Mouse (Mus musculus) megakaryocyte, embryonic 14.5 days (primary cell): ENCODE measurements at regions not wholly inside any gene's neighbourhood (a gene's known extent, or its start where the extent isn't known, plus 50 kb on each side); places are given as distances from the start of the nearest gene placed in this dataset.

Experiments
- H3K27me3 ChIP-seq: replicated peaks from 2 replicates; pipeline ENCODE3; 2012; ENCODE audit warnings: inconsistent platforms
- H3K36me3 ChIP-seq: replicated peaks from 2 replicates; pipeline ENCODE3; 2012; ENCODE audit warnings: low read length, inconsistent platforms, mixed read lengths
- H3K4me1 ChIP-seq: 2 replicates; pipeline ENCODE4 v1.6.1; 2012; ENCODE audit warnings: inconsistent platforms
- H3K4me3 ChIP-seq: replicated peaks from 2 replicates; pipeline ENCODE3; 2012; ENCODE audit warnings: moderate library complexity, mild to moderate bottlenecking, inconsistent platforms
- H3K9me3 ChIP-seq: 2 replicates; pipeline ENCODE4 v1.6.1; 2012; ENCODE audit warnings: inconsistent platforms
- FLI1 ChIP-seq: IDR thresholded peaks from 2 replicates; pipeline ENCODE4 v1.6.1; 2012; ENCODE audit warnings: low read length, inconsistent platforms, mixed read lengths
- GATA1 ChIP-seq: IDR thresholded peaks from 3 replicates; pipeline ENCODE4 v1.6.1; 2012; ENCODE audit warnings: mixed read lengths, low read length, inconsistent platforms, borderline replicate concordance

DNA sequence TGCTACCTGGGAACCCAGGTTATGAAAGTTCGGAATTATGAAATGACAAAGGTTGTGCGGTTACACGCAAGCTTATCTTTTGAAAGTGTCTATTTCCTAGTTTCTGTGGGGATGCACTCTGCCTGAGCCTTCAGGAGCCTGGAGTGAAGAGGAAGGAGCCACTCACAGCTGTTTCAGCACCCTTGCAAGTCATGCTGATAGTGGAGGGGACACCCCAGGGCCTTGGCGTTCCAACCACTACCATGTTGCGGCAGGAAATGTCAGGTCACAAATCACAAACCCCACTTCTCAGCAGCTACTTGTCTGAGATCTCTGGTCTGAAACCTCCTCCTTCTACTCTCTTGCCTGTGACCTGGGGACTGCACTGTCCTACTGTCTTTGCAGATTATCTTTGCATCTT is 178.3 kb downstream of the Pten start:
- TF ChIP-seq FLI1 (no peak), GATA1 (no peak)

DNA sequence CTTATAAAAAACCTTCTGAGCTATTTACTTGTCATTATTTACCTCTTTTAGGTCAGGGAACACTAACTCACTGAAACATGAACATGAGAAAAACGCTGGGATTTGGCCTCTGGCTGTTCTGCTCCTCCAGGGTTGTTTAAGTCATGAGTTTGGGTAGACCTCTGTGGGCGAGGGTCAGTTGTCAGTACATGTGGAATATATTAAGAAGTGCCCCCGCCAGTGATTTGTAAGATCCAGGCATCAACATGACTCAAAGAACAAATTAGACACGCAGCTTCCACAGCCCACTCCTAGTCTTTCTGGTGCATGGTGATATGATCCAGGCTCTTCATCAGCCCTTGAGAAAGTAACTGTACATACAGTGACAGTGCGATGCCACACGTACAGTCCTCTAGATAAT is 180.3 kb downstream of the Pten start:
- Histone ChIP-seq H3K4me3 (no peak overlapping the region), H3K27me3 (peaks cover 65% of the 10 kb centered on the region), H3K36me3 (no peaks in the 10 kb centered on the region), H3K4me1 (peaks cover 10% of the 10 kb centered on the region), H3K9me3 (no peaks in the 10 kb centered on the region)
- TF ChIP-seq FLI1 (no peak), GATA1 (no peak)

More for the DNA sequence above, 178.3 kb downstream of the Pten start:
- Histone ChIP-seq H3K9me3 (no peaks in the 10 kb centered on the region), H3K36me3 (no peaks in the 10 kb centered on the region), H3K27me3 (peaks cover 72% of the 10 kb centered on the region), H3K4me3 (no peak overlapping the region), H3K4me1 (peaks cover 10% of the 10 kb centered on the region)

DNA sequence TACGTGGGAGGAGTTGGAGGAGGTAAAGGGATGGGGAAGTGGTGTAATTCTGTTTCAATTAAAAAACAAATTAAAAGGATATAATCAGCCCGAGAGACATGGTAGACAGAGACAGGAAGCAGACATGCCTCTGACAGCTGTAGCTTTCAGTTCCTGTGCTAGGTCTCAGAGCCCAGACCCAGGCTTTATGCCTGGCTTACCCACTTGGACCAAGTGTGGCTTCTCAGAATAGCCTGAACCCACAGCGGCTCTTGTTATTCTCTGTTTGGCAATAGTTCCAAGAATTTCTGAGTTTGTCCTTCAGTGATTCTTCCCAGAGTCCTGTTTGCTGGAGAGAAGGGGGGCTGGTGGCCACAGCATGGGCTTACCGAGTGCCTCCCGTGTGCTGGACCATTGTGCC is 182.4 kb downstream of the Pten start:
- no peak overlapping the region for H3K4me3 ChIP-seq
- no peaks in the 10 kb centered on the region for H3K9me3 ChIP-seq
- no peaks in the 10 kb centered on the region for H3K36me3 ChIP-seq
- TF ChIP-seq FLI1 (no peak), GATA1 (no peak)
- H3K27me3 ChIP-seq: peaks cover 56% of the 10 kb centered on the region
- H3K4me1 ChIP-seq: peaks cover 6% of the 10 kb centered on the region

DNA sequence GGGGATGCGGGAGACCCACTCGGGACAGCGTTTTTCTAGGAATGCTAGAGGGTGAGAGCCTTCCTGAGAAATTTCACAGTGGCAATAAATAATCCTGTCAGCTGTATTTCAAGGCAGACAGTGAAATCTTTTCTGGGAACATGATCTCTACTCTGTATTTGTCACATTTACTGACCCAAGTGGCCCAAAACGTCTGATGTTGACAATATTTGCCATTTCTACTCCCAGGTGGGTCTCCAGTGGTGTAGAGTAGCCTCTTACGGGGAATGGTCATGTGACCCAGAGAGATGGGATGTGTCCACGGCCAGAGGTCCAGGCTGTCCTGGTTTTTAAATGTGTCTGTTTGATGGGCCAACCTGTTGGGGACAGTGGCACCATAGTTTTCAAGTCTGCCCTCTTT is 183.5 kb downstream of the Pten start:
- no peak for TF ChIP-seq GATA1
- no peak for TF ChIP-seq FLI1
- Histone ChIP-seq H3K36me3 (no peaks in the 10 kb centered on the region), H3K9me3 (no peaks in the 10 kb centered on the region), H3K27me3 (peaks cover 47% of the 10 kb centered on the region), H3K4me1 (peaks cover 1% of the 10 kb centered on the region), H3K4me3 (no peak overlapping the region)

DNA sequence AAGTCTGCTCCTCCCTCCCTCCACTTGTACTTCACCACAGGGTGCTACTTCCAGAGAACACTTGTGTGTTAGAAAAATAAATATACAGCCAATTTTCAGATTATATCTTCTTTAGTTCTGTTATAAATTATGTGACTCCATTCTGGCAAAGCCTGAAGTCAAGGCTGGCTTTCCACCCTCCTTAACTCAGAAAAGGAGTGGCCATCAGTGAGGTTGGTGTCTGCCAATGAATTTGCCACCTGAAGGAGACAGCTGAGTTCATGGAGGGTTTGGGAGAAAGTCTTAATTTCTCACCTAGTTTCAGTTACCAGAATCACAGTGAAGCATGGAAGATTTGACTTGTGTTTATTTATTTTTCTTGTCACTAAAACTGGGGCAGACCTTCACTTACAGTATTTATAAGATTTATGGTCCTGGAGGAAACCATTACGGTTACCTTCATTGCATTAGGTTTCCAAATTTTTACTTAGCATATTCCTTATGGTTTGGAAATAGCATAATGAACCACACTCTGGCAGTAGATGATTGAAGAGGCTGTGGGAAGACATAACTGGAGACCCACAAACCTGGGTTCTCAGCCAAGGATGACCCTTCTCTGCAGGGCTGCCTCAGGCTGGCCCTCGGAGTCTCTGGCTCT is 186.4 kb downstream of the Pten start:
- Histone ChIP-seq H3K27me3 (peaks cover 38% of the 10 kb centered on the region), H3K36me3 (no peaks in the 10 kb centered on the region), H3K9me3 (no peaks in the 10 kb centered on the region), H3K4me1 (no peaks in the 10 kb centered on the region), H3K4me3 (no peak overlapping the region)
- TF ChIP-seq GATA1: no peak
- TF ChIP-seq FLI1: no peak

DNA sequence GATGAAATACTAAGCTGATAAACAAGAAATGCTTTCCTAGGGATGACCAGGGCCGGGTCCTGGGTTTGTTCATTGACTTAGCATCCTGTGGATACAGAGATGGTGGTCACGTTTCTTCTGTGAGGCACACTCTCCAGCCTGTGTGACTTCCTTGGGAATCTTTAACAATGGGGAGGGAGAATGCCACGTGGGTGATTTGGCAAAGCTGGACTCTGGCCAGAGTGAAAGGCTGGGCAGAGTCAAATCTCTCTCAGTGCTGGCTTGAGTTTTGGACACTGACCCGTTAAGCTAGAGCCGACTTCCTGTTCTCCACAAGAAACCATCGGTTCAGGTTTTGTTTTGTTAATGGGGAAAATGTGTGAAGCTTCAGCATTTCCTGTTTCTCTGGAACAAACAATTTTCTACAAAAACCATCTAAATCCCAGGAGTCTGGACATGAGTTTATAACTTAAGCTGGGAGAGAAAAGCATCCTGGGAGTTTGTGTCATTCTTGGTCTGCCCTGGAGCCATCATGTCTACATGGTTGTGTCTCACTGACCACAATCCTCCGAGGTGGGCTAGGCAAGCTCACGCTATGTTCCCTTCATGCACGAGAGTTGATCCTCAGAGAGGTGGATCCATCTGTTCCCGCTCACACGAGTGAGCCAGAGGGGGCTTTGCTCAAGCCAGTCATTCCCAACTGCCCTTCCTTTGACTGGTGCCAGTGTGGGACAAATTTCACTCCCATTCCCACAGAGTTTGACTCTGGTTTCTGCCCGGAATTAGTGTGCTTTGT is 190.0 kb downstream of the Pten start:
- TF ChIP-seq GATA1 (no peak), FLI1 (no peak)
- no peaks in the 10 kb centered on the region for H3K36me3 ChIP-seq
- peaks cover 39% of the 10 kb centered on the region for H3K27me3 ChIP-seq
- no peak overlapping the region for H3K4me3 ChIP-seq
- H3K9me3 ChIP-seq: no peaks in the 10 kb centered on the region
- H3K4me1 ChIP-seq: peaks cover 5% of the 10 kb centered on the region; the same call in 1 of the 2 replicates

DNA sequence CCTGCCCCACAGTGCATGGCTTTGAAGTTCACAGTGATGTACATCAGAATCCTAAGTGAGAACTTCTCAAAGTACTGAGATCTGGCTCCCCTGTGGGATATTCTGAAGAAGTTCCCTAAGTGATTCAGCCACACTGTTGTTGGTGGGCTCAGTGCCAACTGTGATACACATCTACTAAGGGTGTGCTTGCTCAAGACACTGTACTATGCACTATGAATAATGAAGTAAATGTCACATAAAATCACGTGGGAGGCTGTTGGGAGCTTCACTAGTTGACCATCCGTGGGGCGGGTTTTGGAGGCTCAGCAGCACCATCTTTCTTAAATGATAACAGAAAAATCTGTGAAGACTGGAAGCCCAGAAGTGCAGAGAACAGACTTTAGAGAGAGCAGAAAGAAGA is 193.0 kb downstream of the Pten start:
- Histone ChIP-seq H3K9me3 (no peaks in the 10 kb centered on the region), H3K4me3 (no peak overlapping the region), H3K4me1 (peaks cover 34% of the 10 kb centered on the region), H3K36me3 (no peaks in the 10 kb centered on the region), H3K27me3 (peaks cover 31% of the 10 kb centered on the region)
- no peak for TF ChIP-seq GATA1
- no peak for TF ChIP-seq FLI1

DNA sequence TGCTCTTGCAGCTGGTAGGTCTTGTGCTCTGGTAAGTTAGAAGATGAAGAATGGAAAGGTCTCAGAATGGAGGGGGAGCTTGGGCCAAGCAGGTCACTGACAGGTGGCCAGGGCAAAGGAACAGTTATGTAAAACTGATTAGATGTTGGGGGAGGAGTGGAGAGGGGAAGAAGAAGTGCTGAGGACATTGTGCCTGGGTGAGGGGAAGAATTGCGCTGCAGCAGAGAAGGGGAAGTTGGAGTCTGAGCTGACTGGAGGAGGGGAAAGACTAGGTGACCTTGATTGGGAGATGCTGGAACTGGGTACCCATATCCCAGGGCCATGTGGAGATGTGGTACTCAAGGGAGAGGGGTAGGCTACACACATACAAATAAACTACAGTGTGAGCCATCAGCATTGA is 193.5 kb downstream of the Pten start:
- Histone ChIP-seq H3K4me1 (peaks cover 39% of the 10 kb centered on the region), H3K9me3 (no peaks in the 10 kb centered on the region), H3K27me3 (peaks cover 31% of the 10 kb centered on the region), H3K36me3 (no peaks in the 10 kb centered on the region), H3K4me3 (no peak overlapping the region)
- TF ChIP-seq GATA1 (no peak), FLI1 (no peak)

DNA sequence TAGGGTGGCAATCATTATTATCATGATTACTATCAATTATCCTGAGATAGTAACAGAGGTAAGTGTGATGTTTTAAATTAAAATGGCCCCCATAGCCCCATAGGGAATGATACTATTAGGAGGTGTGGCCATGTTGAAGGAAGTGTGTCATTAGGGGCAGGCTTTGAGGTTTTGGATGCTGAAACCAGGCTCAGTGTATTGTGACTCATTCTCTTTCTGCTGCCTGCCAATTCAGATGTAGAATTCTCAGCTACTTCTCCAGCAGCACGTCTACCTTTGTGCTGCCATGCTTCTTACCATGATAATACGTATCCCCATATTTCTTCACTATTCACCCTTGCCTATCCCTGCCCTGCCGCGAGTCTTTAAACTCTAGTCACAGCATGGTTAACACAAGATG is 195.1 kb downstream of the Pten start:
- H3K27me3 ChIP-seq: peaks cover 28% of the 10 kb centered on the region
- no peaks in the 10 kb centered on the region for H3K9me3 ChIP-seq
- H3K36me3 ChIP-seq: no peaks in the 10 kb centered on the region
- H3K4me1 ChIP-seq: peaks cover 53% of the 10 kb centered on the region
- H3K4me3 ChIP-seq: no peak overlapping the region
- no peak for TF ChIP-seq GATA1
- TF ChIP-seq FLI1: no peak

DNA sequence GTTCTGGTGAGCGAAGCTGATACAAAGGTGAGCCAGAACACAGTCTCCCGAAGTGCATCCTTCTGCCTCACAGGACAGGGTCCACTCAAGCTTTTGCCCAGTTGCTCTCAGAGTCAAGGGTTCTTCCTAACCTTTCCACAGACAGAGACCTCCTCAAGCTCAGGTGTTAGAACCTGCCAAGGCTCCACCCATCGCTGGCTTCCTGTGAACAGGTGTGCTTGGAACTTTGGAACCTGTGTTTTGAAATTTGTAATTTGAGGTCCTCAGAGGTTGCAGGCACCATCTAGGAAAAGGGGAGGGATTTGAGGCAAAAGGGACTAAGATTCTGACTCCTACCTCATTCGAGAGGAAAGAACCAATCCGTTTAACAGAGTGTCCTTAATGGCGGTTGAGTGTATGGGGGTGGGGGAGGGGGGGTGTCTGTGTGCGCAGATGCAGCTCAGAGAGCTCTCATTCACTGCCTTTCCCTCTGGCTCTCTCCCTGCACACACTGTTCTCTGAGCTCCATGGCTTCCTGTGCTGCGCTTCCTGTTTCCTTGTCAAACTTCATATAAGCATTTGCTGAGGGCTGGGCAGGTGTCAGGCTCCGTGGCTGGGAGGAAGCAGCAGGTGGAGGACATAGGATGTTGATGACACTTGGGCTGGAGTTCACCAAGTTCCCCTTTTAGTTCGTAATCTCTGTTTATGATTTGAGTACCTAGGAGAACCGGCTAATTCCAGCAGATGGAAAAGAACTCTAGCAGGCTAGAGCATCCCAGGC is 195.8 kb downstream of the Pten start:
- H3K9me3 ChIP-seq: no peaks in the 10 kb centered on the region
- TF ChIP-seq FLI1: no peak
- TF ChIP-seq GATA1: no peak
- peaks cover 53% of the 10 kb centered on the region for H3K4me1 ChIP-seq
- peak overlapping the region; percentile 78 for H3K4me3 ChIP-seq
- H3K27me3 ChIP-seq: peaks cover 22% of the 10 kb centered on the region
- no peaks in the 10 kb centered on the region for H3K36me3 ChIP-seq
